17 mouse cellular contexts compared by ENCODE assay signal in the genomic region with DNA sequence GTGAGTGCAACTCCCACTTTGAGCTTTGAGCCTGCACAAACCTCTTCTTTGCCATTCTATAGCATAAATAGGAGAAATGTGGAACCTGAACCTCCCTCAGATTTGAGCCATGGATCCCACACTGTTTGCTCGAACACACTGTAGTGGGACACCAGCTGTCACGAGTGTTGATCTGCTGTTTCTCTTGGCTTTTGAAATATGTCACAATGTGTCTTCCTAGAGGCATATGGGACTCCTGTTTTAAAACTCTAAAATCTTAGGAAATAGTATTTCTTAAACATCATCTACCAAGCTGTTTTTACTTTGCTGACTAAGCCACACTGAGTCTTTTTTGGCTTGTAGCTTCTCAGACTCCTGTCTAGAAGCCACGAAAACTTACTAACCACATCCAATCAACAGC.
DNase-seq lines count a peak whose midpoint lies in the region.
"Had no signal": no experiment of that assay in that cellular context is flagged by ENCODE, and none has a peak within 500 bp of the region (broad histone marks: within the 10 kb centered on the region; RNA-seq: fewer than 3 reads in every experiment).

No protein-coding gene starts in this region.

- intact Hi-C loops in gastrocnemius, postnatal 14 days (cut with DNase I; ENCODE audit: low total_unique reads): no loop called here

- DNase-seq in frontal cortex, postnatal 36 days (ENCODE audit: low spot score in 2 of 2): peak; percentile 16 to 57
- DNase-seq in frontal cortex, postnatal 25 days (ENCODE audit: low spot score in 2 of 2): no peak
- DNase-seq in right cerebral cortex, adult 2 months (ENCODE audit: low spot score in 2 of 2): peak; percentile 30 to 39
- DNase-seq in right cerebral cortex, postnatal 4 days: no peak
- DNase-seq in layer of hippocampus, postnatal 36 days: peak; percentile 26 to 29
- DNase-seq in adrenal gland, adult 2 months: no peak
- no peak for DNase-seq in gastrocnemius, postnatal 14 days
- DNase-seq: adrenal gland, postnatal 10 days; cerebellum, adult 11 months; cerebellum, postnatal 14 days; gastrocnemius, postnatal 25 days; heart, adult 2 months; heart, postnatal 36 days; kidney, adult 8-10 months; kidney, postnatal 25 days; lung, adult 18-20 months; thymus, postnatal 36 days had no signal

Comparison
In these comparisons a context has a peak if more than half of its experiments do, and no peak if none do; other contexts are left out.
1. DNase-seq: peak in frontal cortex, postnatal 36 days (2 of 2), right cerebral cortex, adult 2 months (2 of 2) and layer of hippocampus, postnatal 36 days (2 of 2); none in frontal cortex, postnatal 25 days (0 of 2), right cerebral cortex, postnatal 4 days (single experiment), adrenal gland, adult 2 months (single experiment) and gastrocnemius, postnatal 14 days (single experiment).